Mouse (Mus musculus) spleen, adult 10 weeks (tissue): ENCODE measurements around the gene Dhx9. TPM values are rescaled to one million over a fixed set of nuclear protein-coding genes. Genes with fewer than 3 reads are reported as not detected.

Experiments
- polyA plus RNA-seq: library from polyadenylated mRNA; stranded (reverse); fragments of 350-450 nt; fragmentation: Illumina TruSeq; extraction: RNeasy Lipid Tissue Mini Kit (QIAGEN cat#74804); gene quantifications from one replicate; pipeline ENCODE4 v1.2.3, GENCODE M21; 2015; ENCODE audit warnings: low replicate concordance; ENCODE audit not compliant: insufficient read depth

The Dhx9 gene
- 237 TPM for polyA plus RNA-seq

DNA sequence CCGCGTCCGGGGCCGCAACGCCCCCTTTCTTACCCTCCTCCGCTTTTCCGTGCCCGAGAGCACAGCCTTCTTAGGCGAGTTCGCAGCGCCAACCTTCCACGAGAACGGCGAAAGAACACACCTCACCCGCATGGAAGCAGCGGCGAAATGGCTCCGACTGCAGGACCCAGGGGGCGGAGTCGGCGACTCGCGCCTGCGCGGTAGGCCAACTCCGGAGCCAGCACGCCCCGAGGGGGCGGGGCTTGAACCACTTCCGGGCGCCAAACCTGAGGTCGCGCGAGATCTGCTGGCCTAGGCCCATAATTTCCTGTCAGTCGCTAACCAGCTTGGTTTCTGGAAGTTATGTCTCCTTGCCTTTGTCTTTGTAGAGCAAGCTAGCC, at the start of gene Dhx9:
TSS of gene Dhx9 (minus strand) at position 161 of the 380 bp plus-strand sequence.

DNA sequence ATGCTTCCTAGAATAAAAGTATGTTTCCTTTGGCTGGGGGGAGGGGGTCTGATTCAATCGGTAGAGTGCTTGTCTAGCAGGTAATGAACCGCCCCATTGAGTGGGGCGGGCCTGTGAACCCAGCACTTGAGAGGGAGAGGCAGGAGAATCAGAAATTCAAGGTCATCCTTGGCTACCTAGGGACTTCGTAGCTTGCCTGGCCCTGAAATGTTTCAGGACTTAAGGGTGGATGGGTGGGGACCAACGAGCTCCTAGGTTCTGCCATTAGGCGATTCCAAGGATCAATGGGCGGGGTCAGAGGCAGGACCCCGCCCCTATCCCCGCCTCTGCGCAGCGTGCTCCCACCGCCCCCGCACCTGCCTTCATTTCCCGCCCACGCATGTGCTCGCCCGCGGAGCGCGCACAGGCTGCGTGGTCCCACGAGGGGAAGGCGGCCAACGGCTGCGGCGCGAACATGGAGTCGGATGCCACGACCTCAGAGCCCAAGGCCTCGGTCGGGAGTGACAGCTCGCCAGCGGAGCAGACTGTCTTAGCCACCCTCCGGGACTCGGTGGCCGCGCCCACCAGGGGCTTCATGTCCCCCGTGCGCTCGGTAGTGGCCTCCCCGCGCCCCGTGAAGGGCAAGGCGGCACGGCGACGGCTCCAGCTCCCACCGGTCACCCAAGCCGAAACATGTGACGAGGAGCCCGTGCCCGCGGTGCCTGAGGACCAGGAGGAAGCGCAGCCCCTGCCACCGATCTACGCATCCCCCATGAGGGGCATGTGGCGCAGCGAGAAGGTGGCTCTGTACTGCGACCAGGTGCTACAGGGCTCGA, 62.5 kb downstream of the Dhx9 start, which contains the start of gene Shcbp1l:
TSS of gene Shcbp1l (plus strand) at position 393 of the 815 bp plus-strand sequence.

Other genes starting within 250 kb of the Dhx9 start
- gene Lamc1, start 154.9 kb downstream of the Dhx9 start, polyA plus RNA-seq, result 13.2 TPM
- gene Shcbp1l, start 62.5 kb downstream of the Dhx9 start, polyA plus RNA-seq, result 5.5 TPM
- 9.3 TPM for gene Npl, start 62.4 kb upstream of the Dhx9 start, polyA plus RNA-seq
- gene Rgs8, start 165.4 kb upstream of the Dhx9 start, polyA plus RNA-seq, result 0.11 TPM